Comparison of ENCODE assay signal across 7 mouse cellular contexts in the genomic region with DNA sequence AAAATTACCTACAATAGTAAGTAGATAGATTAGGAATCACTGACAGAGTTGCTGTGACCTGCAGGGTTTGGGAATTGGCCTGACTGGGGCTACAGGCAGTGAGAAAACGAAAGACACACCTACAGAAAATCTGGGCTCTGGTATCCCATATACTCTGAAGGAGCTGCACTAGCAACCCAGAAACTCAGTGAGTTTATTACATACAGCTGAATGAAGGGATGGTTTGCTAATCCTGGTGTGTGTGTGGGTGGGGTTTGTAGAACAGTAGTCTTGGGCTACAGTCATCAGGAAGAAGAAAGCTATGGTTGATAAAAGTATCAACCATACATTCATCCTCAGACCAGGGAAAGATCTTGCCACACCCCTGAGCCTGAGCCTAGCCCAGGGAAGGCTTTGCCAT.
"Had no signal": no experiment of that assay in that cellular context is flagged by ENCODE, and none has a peak within 500 bp of the region (broad histone marks: within the 10 kb centered on the region; RNA-seq: fewer than 3 reads in every experiment).

No protein-coding gene starts in this region.

- DNase-seq: kidney, adult 9 months; kidney, postnatal 14 days; kidney, postnatal 4 days; liver, postnatal 0 days; thymus, adult 2 months; thymus, postnatal 14 days; thymus, postnatal 4 days had no signal
